Mouse (Mus musculus) kidney, adult 2 months (tissue): ENCODE results near the gene Gm20777. TPM values are rescaled to one million over a fixed set of nuclear protein-coding genes. Genes with fewer than 3 reads are reported as not detected.
"Not testable (repeated sequence)": the region's sequence is repeated elsewhere in the genome, so short reads cannot be mapped to it uniquely, and the experiment has no call there.

Source experiments
- DNase-seq: peaks from one replicate; pipeline ENCODE4 v3.0.0; 2021
- H3K27ac ChIP-seq: fragments of 200-500 bp; 2 replicates; pipeline ENCODE4 v1.5.1; 2012; ENCODE audit warnings: low read depth, low read length, control low read depth, inconsistent platforms; ENCODE audit not compliant: insufficient read depth
- H3K27me3 ChIP-seq: fragments of 200-500 bp; replicated peaks from 2 replicates; pipeline ENCODE4 v1.6.1; 2012; ENCODE audit warnings: mild to moderate bottlenecking, moderate library complexity, low read length, inconsistent platforms; ENCODE audit not compliant: control insufficient read depth, insufficient read depth
- H3K36me3 ChIP-seq: fragments of 200-500 bp; 2 replicates; pipeline ENCODE4 v1.6.1; 2012; ENCODE audit warnings: mild to moderate bottlenecking, moderate library complexity, low read length, inconsistent platforms; ENCODE audit not compliant: control insufficient read depth, insufficient read depth
- H3K4me1 ChIP-seq: fragments of 200-500 bp; 2 replicates; pipeline ENCODE4 v1.6.1; 2011; ENCODE audit warnings: low read length; ENCODE audit not compliant: control insufficient read depth, insufficient read depth
- H3K4me3 ChIP-seq: fragments of 200-500 bp; 2 replicates; pipeline ENCODE4 v1.5.1; 2011; ENCODE audit warnings: mild to moderate bottlenecking, low read depth, low read length, control low read depth; ENCODE audit not compliant: insufficient read depth
- WGBS: fragments of 180-500 bp; shearing (Covaris S2); methylation state at CpG from one replicate; pipeline ENCODE4 v1.1.7; 2018; 5-methylcytosine and 5-hydroxymethylcytosine counted together
- polyA plus RNA-seq: library from polyadenylated mRNA; depleted of rRNA; stranded (reverse); fragments of >200 nt; gene quantifications from 2 replicates; pipeline ENCODE4 v1.2.3, GENCODE M21; 2012; rRNA removed

The Gm20777 gene
- polyA plus RNA-seq: not detected in 2 replicates

DNA sequence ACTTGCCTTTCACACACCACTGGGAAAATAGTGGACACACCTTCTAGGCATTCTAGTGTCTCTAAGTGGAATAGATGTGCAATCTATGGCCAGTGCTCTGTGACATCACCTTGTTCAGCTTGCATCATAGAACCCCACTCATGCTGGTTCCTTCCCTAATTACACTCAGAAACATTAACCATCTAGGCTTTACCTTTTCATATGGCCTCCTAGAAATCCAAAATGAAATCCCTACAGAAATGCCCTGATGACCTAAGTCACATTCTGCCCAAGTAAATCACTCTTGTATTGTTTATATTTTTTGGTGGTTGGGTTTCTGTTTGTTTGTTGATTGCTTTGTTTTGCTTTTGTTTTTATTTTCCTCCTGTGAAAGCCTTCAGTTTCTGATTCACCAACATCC, at the start of gene Gm20777:
TSS of gene Gm20777 (minus strand) at position 101 of the 400 bp plus-strand sequence.
- DNase-seq, H3K27me3 ChIP-seq, H3K4me3 ChIP-seq, H3K36me3 ChIP-seq, H3K27ac ChIP-seq, H3K4me1 ChIP-seq: not testable (repeated sequence)

DNA sequence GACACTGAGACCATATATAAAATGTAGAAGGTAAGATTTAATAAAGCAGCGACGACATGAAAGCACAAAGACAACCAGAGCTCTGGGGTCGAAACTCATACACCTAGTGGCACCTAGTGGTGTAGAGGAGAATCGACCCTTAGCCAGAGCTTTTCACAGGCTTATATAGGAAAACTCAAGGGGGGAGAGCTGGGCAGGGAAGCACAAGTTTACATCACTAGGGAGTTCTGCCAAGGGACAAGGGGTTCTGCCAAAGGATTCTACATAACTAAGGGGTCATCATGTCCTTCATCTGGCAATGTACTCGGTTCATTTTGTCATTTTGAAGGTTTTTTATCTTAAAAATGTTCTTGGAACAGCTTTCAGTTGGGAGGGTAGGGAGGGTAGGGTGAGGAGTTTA, 42.7 kb downstream of the Gm20777 start:
- WGBS: 53% methylated on average over 4 of the region's 5 CpGs
- not testable (repeated sequence) for H3K27ac ChIP-seq, H3K4me1 ChIP-seq, H3K4me3 ChIP-seq, H3K27me3 ChIP-seq, H3K36me3 ChIP-seq
- peak; percentile 33 for DNase-seq

DNA sequence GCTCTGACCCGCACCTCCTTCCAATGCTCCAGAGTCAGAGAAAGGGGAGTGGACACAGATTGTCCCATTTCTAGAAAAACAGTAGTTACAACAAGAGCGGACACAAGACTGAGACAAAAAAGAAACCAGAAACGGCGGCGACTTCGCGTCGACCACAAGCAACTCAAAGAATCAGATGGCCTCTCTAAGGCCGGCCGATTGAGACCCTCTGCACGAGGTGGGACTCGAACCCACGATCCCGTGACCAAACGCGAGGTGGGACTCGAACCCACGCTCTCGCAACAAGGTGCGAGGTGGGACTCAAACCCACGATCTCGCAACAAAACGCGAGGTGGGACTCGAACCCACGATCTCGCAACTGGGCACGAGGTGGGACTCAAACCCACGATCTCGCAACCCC, 43.5 kb downstream of the Gm20777 start:
- not testable (repeated sequence) for DNase-seq, H3K4me1 ChIP-seq
- WGBS: 94% methylated on average over 30 of the region's 30 CpGs

DNA sequence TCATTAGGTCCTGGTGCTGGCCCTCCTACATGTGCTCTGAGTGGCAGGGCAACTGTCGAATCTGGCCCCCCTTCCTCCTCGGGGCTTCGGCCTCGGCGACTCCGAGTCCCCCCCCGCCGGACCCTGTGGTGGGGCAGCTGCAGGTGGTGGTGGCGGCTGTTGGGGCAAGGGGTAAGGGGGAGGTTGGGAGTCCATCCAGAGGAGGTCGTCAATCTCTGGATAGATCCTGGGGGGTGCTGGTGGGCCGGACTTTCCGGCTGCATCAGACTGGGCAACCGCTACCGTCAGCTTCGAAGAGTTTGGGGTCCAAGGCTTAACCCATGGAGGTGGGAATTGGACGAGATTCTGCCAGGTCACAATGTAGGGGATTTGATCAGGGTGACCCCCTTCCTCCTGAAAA, 44.0 kb downstream of the Gm20777 start:
- H3K27ac ChIP-seq, H3K4me1 ChIP-seq, H3K36me3 ChIP-seq, H3K27me3 ChIP-seq, H3K4me3 ChIP-seq, DNase-seq: not testable (repeated sequence)
- whole genome bisulfite sequencing: 88% methylated on average over 16 of the region's 16 CpGs

More for the DNA sequence above, 43.5 kb downstream of the Gm20777 start:
- not testable (repeated sequence) for H3K4me3 ChIP-seq, H3K27ac ChIP-seq, H3K27me3 ChIP-seq, H3K36me3 ChIP-seq

DNA sequence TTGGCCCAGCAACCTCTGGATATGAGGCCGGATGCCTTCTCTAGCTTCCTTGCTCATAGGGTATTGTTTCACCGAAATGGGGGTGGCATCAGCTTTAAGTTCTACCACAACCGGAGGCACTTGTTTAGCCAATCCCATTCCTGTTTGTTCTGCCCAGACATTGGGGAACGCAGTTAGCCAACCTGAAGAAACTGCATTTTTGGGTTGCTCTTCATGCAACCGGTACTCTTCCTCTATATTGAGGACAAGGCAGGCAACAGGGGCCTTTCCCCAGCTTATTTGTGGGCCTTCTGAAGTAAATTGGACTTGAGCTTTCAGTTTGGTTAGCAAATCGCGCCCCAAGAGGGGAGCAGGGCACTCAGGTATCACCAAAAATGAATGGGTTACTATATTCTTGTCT, 45.6 kb downstream of the Gm20777 start:
- WGBS: 92% methylated on average over 7 of the region's 7 CpGs
- DNase-seq, H3K27ac ChIP-seq, H3K27me3 ChIP-seq, H3K36me3 ChIP-seq, H3K4me1 ChIP-seq, H3K4me3 ChIP-seq: not testable (repeated sequence)

Other genes starting within 250 kb of the Gm20777 start
- not detected in 2 replicates for gene Gm20737, start 216.4 kb downstream of the Gm20777 start, polyA plus RNA-seq
- gene Gm21775, start 199.0 kb downstream of the Gm20777 start, polyA plus RNA-seq: not detected in 2 replicates
- gene Gm21900, start 136.1 kb downstream of the Gm20777 start, polyA plus RNA-seq: not detected in 2 replicates